Mouse (Mus musculus): ENCODE measurements around the gene Ablim2. TPM values are rescaled to one million over a fixed set of nuclear protein-coding genes. Genes with fewer than 3 reads are reported as not detected.

The Ablim2 gene
- polyA plus RNA-seq, 2 experiments, result 0.16 TPM; not detected in 1

- Histone ChIP-seq H3K27me3 (ENCODE audit: control insufficient read depth, insufficient read depth, low read length) (no peaks in the 10 kb centered on the region), H3K36me3 (replicated peaks; ENCODE audit: control insufficient read depth, insufficient read depth, low read depth) (no peaks in the 10 kb centered on the region), H3K27ac (no peak overlapping the region), H3K4me2 (ENCODE audit: low read depth) (no peak overlapping the region), H3K4me1 (replicated peaks; ENCODE audit: control insufficient read depth in 2 of 2, insufficient read depth in 2 of 2, low read length in 1 of 2) (no peaks in the 10 kb centered on the region), H3K9me3 (ENCODE audit: control insufficient read depth, low read length) (no peaks in the 10 kb centered on the region), H3K9ac (replicated peaks) (no peak overlapping the region), H3K4me3 (ENCODE audit: insufficient read depth in 1 of 2, low read depth in 2 of 2, low read length in 2 of 2) (no peak overlapping the region)
- DNase-seq (ENCODE audit: low read depth in 3 of 3, low spot score in 3 of 3), result no peak
- TF ChIP-seq EP300 (IDR thresholded peaks at IDR 0.05; ENCODE audit: low read depth), result no peak
- TF ChIP-seq CTCF (IDR thresholded peaks at IDR 0.05; ENCODE audit: low read depth), result no peak
- 73% methylated on average over 12 of the region's 12 CpGs for WGBS (ENCODE audit: insufficient replicate concordance)
- ATAC-seq (ENCODE audit: insufficient read depth), result no peak
Observed at GRCm38 (mm10) chr5:35915629-35916300, 158.1 kb downstream of the Ablim2 start.

DNA sequence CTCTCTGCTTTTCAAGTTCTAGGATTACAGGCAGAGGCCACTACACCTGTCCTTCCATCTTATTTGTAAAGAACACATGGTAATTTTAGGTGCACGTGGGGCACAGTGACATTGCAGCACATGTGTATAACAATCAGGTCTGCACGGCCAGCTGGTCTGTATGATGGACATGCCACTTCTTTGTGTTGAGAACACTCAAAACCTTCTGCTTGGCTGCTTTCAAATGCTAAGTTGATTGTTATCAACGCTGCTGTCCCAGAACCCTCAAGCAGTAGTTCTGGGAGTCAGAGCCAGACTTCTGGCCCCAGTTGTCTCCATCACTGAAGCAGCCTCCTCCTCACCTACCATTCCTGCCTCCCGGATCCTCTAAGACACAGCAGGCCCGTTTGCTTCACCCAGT, 159.0 kb downstream of the Ablim2 start:
- H3K4me2 ChIP-seq (ENCODE audit: low read depth), result no peak overlapping the region
- ATAC-seq (ENCODE audit: insufficient read depth), result no peak
- H3K36me3 ChIP-seq (replicated peaks; ENCODE audit: control insufficient read depth, insufficient read depth, low read depth), result no peaks in the 10 kb centered on the region
- no peak overlapping the region for H3K4me3 ChIP-seq (ENCODE audit: insufficient read depth in 1 of 2, low read depth in 2 of 2, low read length in 2 of 2)
- 55% methylated on average over 5 of the region's 5 CpGs for WGBS (ENCODE audit: insufficient replicate concordance)
- TF ChIP-seq CTCF (IDR thresholded peaks at IDR 0.05; ENCODE audit: low read depth) (no peak), EP300 (IDR thresholded peaks at IDR 0.05; ENCODE audit: low read depth) (no peak)
- no peaks in the 10 kb centered on the region for H3K27me3 ChIP-seq (ENCODE audit: control insufficient read depth, insufficient read depth, low read length)
- no peak overlapping the region for H3K27ac ChIP-seq
- no peaks in the 10 kb centered on the region for H3K4me1 ChIP-seq (replicated peaks; ENCODE audit: control insufficient read depth in 2 of 2, insufficient read depth in 2 of 2, low read length in 1 of 2)
- H3K9ac ChIP-seq (replicated peaks), result no peak overlapping the region
- DNase-seq (ENCODE audit: low read depth in 3 of 3, low spot score in 3 of 3), result no peak
- no peaks in the 10 kb centered on the region for H3K9me3 ChIP-seq (ENCODE audit: control insufficient read depth, low read length)

- no peaks in the 10 kb centered on the region for H3K9me3 ChIP-seq (ENCODE audit: control insufficient read depth, low read length)
- no peak overlapping the region for H3K9ac ChIP-seq (replicated peaks)
- ATAC-seq (ENCODE audit: insufficient read depth), result no peak
- whole genome bisulfite sequencing (ENCODE audit: insufficient replicate concordance), result 42% methylated on average over 8 of the region's 8 CpGs
- H3K4me1 ChIP-seq (replicated peaks; ENCODE audit: control insufficient read depth in 2 of 2, insufficient read depth in 2 of 2, low read length in 1 of 2), result no peaks in the 10 kb centered on the region
- no peak overlapping the region for H3K27ac ChIP-seq
- no peak overlapping the region for H3K4me3 ChIP-seq (ENCODE audit: insufficient read depth in 1 of 2, low read depth in 2 of 2, low read length in 2 of 2)
- TF ChIP-seq CTCF (IDR thresholded peaks at IDR 0.05; ENCODE audit: low read depth) (no peak), EP300 (IDR thresholded peaks at IDR 0.05; ENCODE audit: low read depth) (no peak)
- H3K36me3 ChIP-seq (replicated peaks; ENCODE audit: control insufficient read depth, insufficient read depth, low read depth), result no peaks in the 10 kb centered on the region
- no peak overlapping the region for H3K4me2 ChIP-seq (ENCODE audit: low read depth)
- no peaks in the 10 kb centered on the region for H3K27me3 ChIP-seq (ENCODE audit: control insufficient read depth, insufficient read depth, low read length)
- no peak for DNase-seq (ENCODE audit: low read depth in 3 of 3, low spot score in 3 of 3)
Observed at GRCm38 (mm10) chr5:35918387-35918786, 160.7 kb downstream of the Ablim2 start.

DNA sequence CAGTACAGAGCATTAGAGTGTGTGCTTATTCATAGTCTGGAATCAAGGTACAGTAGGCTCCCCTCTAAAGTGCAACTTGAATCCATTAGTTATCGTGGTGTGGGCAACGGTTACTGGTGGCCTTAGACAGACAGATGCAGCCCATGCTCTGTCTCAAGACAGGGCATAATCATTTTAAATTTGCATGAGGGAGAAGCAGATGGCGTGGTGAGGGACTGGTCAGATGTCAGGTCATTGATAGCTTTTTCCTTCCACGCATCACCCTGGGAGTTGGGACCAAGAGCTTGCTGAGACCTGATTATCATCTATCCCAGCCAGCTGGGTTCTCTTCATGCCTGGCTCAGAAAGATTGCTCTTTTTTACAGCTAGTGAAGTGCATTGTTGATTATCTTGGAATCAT, 162.4 kb downstream of the Ablim2 start:
- Histone ChIP-seq H3K27me3 (ENCODE audit: control insufficient read depth, insufficient read depth, low read length) (no peaks in the 10 kb centered on the region), H3K9me3 (ENCODE audit: control insufficient read depth, low read length) (no peaks in the 10 kb centered on the region), H3K36me3 (replicated peaks; ENCODE audit: control insufficient read depth, insufficient read depth, low read depth) (no peaks in the 10 kb centered on the region), H3K4me3 (ENCODE audit: insufficient read depth in 1 of 2, low read depth in 2 of 2, low read length in 2 of 2) (no peak overlapping the region), H3K9ac (replicated peaks) (no peak overlapping the region), H3K4me2 (ENCODE audit: low read depth) (no peak overlapping the region), H3K27ac (no peak overlapping the region), H3K4me1 (replicated peaks; ENCODE audit: control insufficient read depth in 2 of 2, insufficient read depth in 2 of 2, low read length in 1 of 2) (no peaks in the 10 kb centered on the region)
- TF ChIP-seq CTCF (IDR thresholded peaks at IDR 0.05; ENCODE audit: low read depth) (no peak), EP300 (IDR thresholded peaks at IDR 0.05; ENCODE audit: low read depth) (no peak)
- no peak for DNase-seq (ENCODE audit: low read depth in 3 of 3, low spot score in 3 of 3)
- WGBS (ENCODE audit: insufficient replicate concordance), result 45% methylated on average over 4 of the region's 4 CpGs
- no peak for ATAC-seq (ENCODE audit: insufficient read depth)

DNA sequence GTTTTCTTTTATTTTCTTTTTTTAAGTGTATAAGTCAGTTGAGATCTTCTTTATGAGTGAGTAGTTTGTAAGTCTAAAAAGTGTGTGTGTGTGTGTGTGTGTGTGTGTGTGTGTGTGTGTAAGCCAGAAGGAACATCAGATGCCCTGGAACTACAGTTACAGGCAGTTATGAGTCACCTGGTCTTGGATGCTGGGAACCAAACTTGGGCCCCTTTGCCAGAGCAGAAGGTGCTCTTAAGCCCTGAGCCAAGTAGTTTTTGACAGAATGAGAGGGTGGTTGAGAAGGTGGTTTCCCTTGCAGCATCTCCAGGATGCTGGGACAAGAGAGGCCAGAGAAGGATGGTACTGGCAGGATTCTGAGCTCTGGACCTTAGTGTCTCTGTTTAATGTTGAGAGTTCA, 162.9 kb downstream of the Ablim2 start:
- TF ChIP-seq EP300 (IDR thresholded peaks at IDR 0.05; ENCODE audit: low read depth) (no peak), CTCF (IDR thresholded peaks at IDR 0.05; ENCODE audit: low read depth) (no peak)
- Histone ChIP-seq H3K9me3 (ENCODE audit: control insufficient read depth, low read length) (no peaks in the 10 kb centered on the region), H3K4me3 (ENCODE audit: insufficient read depth in 1 of 2, low read depth in 2 of 2, low read length in 2 of 2) (no peak overlapping the region), H3K27ac (no peak overlapping the region), H3K9ac (replicated peaks) (no peak overlapping the region), H3K4me2 (ENCODE audit: low read depth) (no peak overlapping the region), H3K4me1 (replicated peaks; ENCODE audit: control insufficient read depth in 2 of 2, insufficient read depth in 2 of 2, low read length in 1 of 2) (no peaks in the 10 kb centered on the region), H3K27me3 (ENCODE audit: control insufficient read depth, insufficient read depth, low read length) (no peaks in the 10 kb centered on the region), H3K36me3 (replicated peaks; ENCODE audit: control insufficient read depth, insufficient read depth, low read depth) (no peaks in the 10 kb centered on the region)
- no peak for DNase-seq (ENCODE audit: low read depth in 3 of 3, low spot score in 3 of 3)
- no peak for ATAC-seq (ENCODE audit: insufficient read depth)

Data from liver, embryonic 14.5 days (tissue).